Comparison of ENCODE assay signal across 28 mouse cellular contexts in genomic region chr8:83396680-83397079, GRCm38 (mm10). TPM values are rescaled to one million over a fixed set of nuclear protein-coding genes. Genes with fewer than 3 reads are reported as not detected.
"Had no signal": no experiment of that assay in that cellular context is flagged by ENCODE, and none has a peak within 500 bp of the region (broad histone marks: within the 10 kb centered on the region; RNA-seq: fewer than 3 reads in every experiment).

No protein-coding gene starts in this region.

- H3K9ac ChIP-seq: kidney, embryonic 15.5 days; limb, embryonic 12.5 days; limb, embryonic 15.5 days; liver, embryonic 14.5 days; lung, embryonic 15.5 days; midbrain, embryonic 12.5 days; midbrain, embryonic 15.5 days; neural tube, embryonic 12.5 days; neural tube, embryonic 15.5 days had no signal

- H3K9me3 ChIP-seq: kidney, embryonic 15.5 days; limb, embryonic 12.5 days; limb, embryonic 15.5 days; midbrain, embryonic 12.5 days; midbrain, embryonic 15.5 days; neural tube, embryonic 12.5 days; neural tube, embryonic 15.5 days had no signal

- DNase-seq: kidney, adult 8-10 months; kidney, postnatal 14 days; kidney, postnatal 4 days; layer of hippocampus, adult 9-11 months; layer of hippocampus, postnatal 36 days; lung, adult 18-20 months; lung, postnatal 10 days; lung, postnatal 36 days; right cerebral cortex, adult 18-20 months; right cerebral cortex, postnatal 14 days; right cerebral cortex, postnatal 4 days; thymus, adult 18-20 months; thymus, postnatal 4 days had no signal

- H3K4me1 ChIP-seq: kidney, embryonic 15.5 days; limb, embryonic 12.5 days; limb, embryonic 15.5 days; lung, embryonic 15.5 days; midbrain, embryonic 12.5 days; midbrain, embryonic 15.5 days; neural tube, embryonic 12.5 days; neural tube, embryonic 15.5 days had no signal

- H3K27ac ChIP-seq: kidney, embryonic 15.5 days; layer of hippocampus, adult 2 months; left cerebral cortex, adult 2 months; limb, embryonic 12.5 days; limb, embryonic 15.5 days; liver, embryonic 14.5 days; lung, embryonic 15.5 days; midbrain, embryonic 12.5 days; midbrain, embryonic 15.5 days; neural tube, embryonic 12.5 days; neural tube, embryonic 15.5 days had no signal

- H3K4me2 ChIP-seq: kidney, embryonic 15.5 days; limb, embryonic 12.5 days; limb, embryonic 15.5 days; lung, embryonic 15.5 days; midbrain, embryonic 12.5 days; midbrain, embryonic 15.5 days; neural tube, embryonic 12.5 days; neural tube, embryonic 15.5 days had no signal

- H3K27me3 ChIP-seq: kidney, embryonic 15.5 days; limb, embryonic 12.5 days; limb, embryonic 15.5 days; lung, embryonic 15.5 days; midbrain, embryonic 12.5 days; midbrain, embryonic 15.5 days; neural tube, embryonic 12.5 days; neural tube, embryonic 15.5 days had no signal

- H3K36me3 ChIP-seq: kidney, embryonic 15.5 days; limb, embryonic 12.5 days; limb, embryonic 15.5 days; lung, embryonic 15.5 days; midbrain, embryonic 12.5 days; midbrain, embryonic 15.5 days; neural tube, embryonic 12.5 days had no signal

- ATAC-seq: hindbrain, embryonic 16.5 days; midbrain, embryonic 15.5 days had no signal

- H3K4me3 ChIP-seq: kidney, embryonic 15.5 days; layer of hippocampus, adult 2 months; left cerebral cortex, adult 2 months; limb, embryonic 12.5 days; limb, embryonic 15.5 days; lung, embryonic 15.5 days; midbrain, embryonic 12.5 days; midbrain, embryonic 15.5 days; neural tube, embryonic 12.5 days; neural tube, embryonic 15.5 days had no signal

RNA-seq across cellular contexts. Expression of gene Mgat4d, which starts 48.4 kb away (rescaled TPM):
- total RNA-seq: layer of hippocampus, adult 2 months; layer of hippocampus, postnatal 36 days; left cerebral cortex, adult 2 months; left cerebral cortex, postnatal 10 days; left cerebral cortex, postnatal 36 days had no signal
- polyA plus RNA-seq: hindbrain, embryonic 16.5 days; kidney, embryonic 15.5 days; limb, embryonic 12.5 days; limb, embryonic 15.5 days; liver, embryonic 14.5 days; lung, embryonic 15.5 days; midbrain, embryonic 12.5 days; midbrain, embryonic 15.5 days; neural tube, embryonic 12.5 days; neural tube, embryonic 15.5 days; stomach, embryonic 14.5 days had no signal
